10 mouse cellular contexts compared by ENCODE assay signal in genomic region chr5:34201396-34201795, GRCm38 (mm10). TPM values are rescaled to one million over a fixed set of nuclear protein-coding genes. Genes with fewer than 3 reads are reported as not detected.
DNase-seq lines count a peak whose midpoint lies in the region; ATAC-seq and TF ChIP-seq lines count a peak whose summit lies in the region.
"Had no signal": no experiment of that assay in that cellular context is flagged by ENCODE, and none has a peak within 500 bp of the region (broad histone marks: within the 10 kb centered on the region; RNA-seq: fewer than 3 reads in every experiment).

No protein-coding gene starts in this region.

- no peaks in the 10 kb centered on the region for H3K36me3 ChIP-seq in heart, embryonic 10.5 days
- no peaks in the 10 kb centered on the region for H3K36me3 ChIP-seq in heart, embryonic 12.5 days

- H3K27ac ChIP-seq in heart, embryonic 10.5 days = 0 out of 2 replicates have a peak overlapping the region, but pooled peaks have one; percentile 29
- no peak overlapping the region for H3K27ac ChIP-seq in heart, embryonic 12.5 days (ENCODE audit: poor library complexity, severe bottlenecking)

- no peak overlapping the region for H3K9ac ChIP-seq in heart, embryonic 12.5 days

- H3K4me3 ChIP-seq in heart, embryonic 10.5 days = no peak overlapping the region
- H3K4me3 ChIP-seq in heart, embryonic 12.5 days = no peak overlapping the region
- no peak overlapping the region for H3K4me3 ChIP-seq in lung, adult 2 months (replicated peaks; ENCODE audit: extremely low read depth, low read depth, low read length)

- WGBS in heart, embryonic 10.5 days = 64% methylated on average over 2 of the region's 2 CpGs
- WGBS in heart, embryonic 12.5 days = 72% methylated on average over 2 of the region's 2 CpGs
- WGBS in lung, adult 2 months = 34% methylated on average over 2 of the region's 2 CpGs

- peaks cover 11% of the 10 kb centered on the region; the same call in 1 of the 2 replicates for H3K27me3 ChIP-seq in heart, embryonic 10.5 days (ENCODE audit: insufficient read depth, poor library complexity, severe bottlenecking)
- 0 out of 2 replicates have a peak, but pooled peaks cover 5% of the 10 kb centered on the region for H3K27me3 ChIP-seq in heart, embryonic 12.5 days (replicated peaks)
- no peaks in the 10 kb centered on the region for H3K27me3 ChIP-seq in Patski

- no peak overlapping the region for H3K4me2 ChIP-seq in heart, embryonic 12.5 days
- H3K4me2 ChIP-seq: heart, embryonic 11.5 days had no signal

- in situ Hi-C loops in Patski (cut with MboI; ENCODE audit: low pct_unique_long_range_greater_than_20kb) = no loop called here

- TF ChIP-seq CTCF in Patski (IDR thresholded peaks at IDR 0.05) = no peak
- 0 out of 2 replicates have a peak, but pooled peaks have one; percentile 23 for TF ChIP-seq CTCF in lung, adult 2 months (IDR thresholded peaks at IDR 0.05; ENCODE audit: insufficient read depth, low read length)

- CTCF ChIA-PET in Patski (lab: Charles Lee) = interaction anchor here (0.9 to 1.5 kb wide), 6 partner anchors 9 to 69 kb away, joined by 3 to 7 read pairs (median 4); partner anchors contain the start of gene Mxd4

- peaks cover 28% of the 10 kb centered on the region for H3K4me1 ChIP-seq in heart, embryonic 10.5 days
- peaks cover 15% of the 10 kb centered on the region for H3K4me1 ChIP-seq in heart, embryonic 12.5 days (replicated peaks)
- peaks cover 3% of the 10 kb centered on the region; the same call in 1 of the 2 replicates for H3K4me1 ChIP-seq in lung, adult 2 months (ENCODE audit: control insufficient read depth, insufficient read depth, low read length)

- DNase-seq in heart, embryonic 10.5 days (ENCODE audit: low spot score) = no peak
- peak; percentile 60 for DNase-seq in 416B (ENCODE audit: low read depth)
- peak; percentile 35 for DNase-seq in Patski (ENCODE audit: low read depth, low spot score)
- no peak for DNase-seq in lung, adult 2 months
- no peak for DNase-seq in MN1 (ENCODE audit: low spot score)
- DNase-seq in testis, postnatal 10 days (ENCODE audit: low spot score) = no peak
- no peak for DNase-seq in left cerebral cortex, adult 9 months (ENCODE audit: low spot score in 2 of 2)
- DNase-seq: spleen, adult 18-20 months had no signal

- no peaks in the 10 kb centered on the region for H3K9me3 ChIP-seq in heart, embryonic 10.5 days
- no peaks in the 10 kb centered on the region for H3K9me3 ChIP-seq in heart, embryonic 12.5 days (replicated peaks)

- POLR2A ChIA-PET in Patski (lab: Charles Lee) = interaction anchor here (0.6 to 1.3 kb wide), 3 partner anchors 15 to 102 kb away, joined by 3 to 4 read pairs (median 4); no protein-coding TSS in a partner anchor

- TF ChIP-seq POLR2A in lung, adult 2 months (IDR thresholded peaks at IDR 0.05; ENCODE audit: borderline replicate concordance, extremely low read depth, low read depth, low read length) = no peak

- ATAC-seq in heart, embryonic 12.5 days (ENCODE audit: insufficient number of reproducible peaks, low FRiP score) = no peak
- peak; percentile 65 for ATAC-seq in Patski

RNA-seq across cellular contexts. Expression of gene Mxd4, which starts 13.9 kb away (rescaled TPM):
- 21.6 and 22.5 TPM in 2 replicates for polyA plus RNA-seq in heart, embryonic 10.5 days (2016; fragmentation: Nextera tagmentation; extraction: Ambion mirVana)
- 23.8 and 24.5 TPM in 2 replicates for polyA plus RNA-seq in heart, embryonic 12.5 days (2016; fragmentation: Nextera tagmentation; extraction: Ambion mirVana)
- 60.1 TPM for polyA plus RNA-seq in Patski (2021)
- 318 and 340 TPM in 2 replicates for polyA plus RNA-seq in lung, adult 2 months (2012; rRNA removed)

RNA-seq across cellular contexts. Expression of gene Haus3, which starts 32.1 kb away (rescaled TPM):
- polyA plus RNA-seq in heart, embryonic 10.5 days (2016; fragmentation: Nextera tagmentation; extraction: Ambion mirVana) = 32.8 and 43.0 TPM in 2 replicates
- 30.8 and 32.0 TPM in 2 replicates for polyA plus RNA-seq in heart, embryonic 12.5 days (2016; fragmentation: Nextera tagmentation; extraction: Ambion mirVana)
- 16.7 TPM for polyA plus RNA-seq in Patski (2021)
- polyA plus RNA-seq in lung, adult 2 months (2012; rRNA removed) = 0.46 and 0.49 TPM in 2 replicates

RNA-seq across cellular contexts. Expression of gene Poln, which starts 32.1 kb away (rescaled TPM):
- polyA plus RNA-seq in heart, embryonic 10.5 days (2016; fragmentation: Nextera tagmentation; extraction: Ambion mirVana) = 0.23 and 0.64 TPM in 2 replicates
- polyA plus RNA-seq in heart, embryonic 12.5 days (2016; fragmentation: Nextera tagmentation; extraction: Ambion mirVana) = 0.37 and 0.40 TPM in 2 replicates
- 0.53 TPM for polyA plus RNA-seq in Patski (2021)
- polyA plus RNA-seq in lung, adult 2 months (2012; rRNA removed) = 0.77 and 1.4 TPM in 2 replicates

Comparison
In these comparisons a context has a peak if more than half of its experiments do, and no peak if none do; other contexts are left out.
1. DNase-seq: peak in 416B (single experiment) and Patski (single experiment); none in heart, embryonic 10.5 days (single experiment), lung, adult 2 months (single experiment), MN1 (single experiment), testis, postnatal 10 days (single experiment) and left cerebral cortex, adult 9 months (0 of 2).
2. RNA of gene Haus3, which starts 32.1 kb away (polyA plus RNA-seq): 32.8 to 43.0 TPM in heart, embryonic 10.5 days, 30.8 to 32.0 TPM in heart, embryonic 12.5 days and 16.7 TPM in Patski (single experiment); 0.46 to 0.49 TPM in lung, adult 2 months; every median in the first group is over 10 times any median in the second.